Mouse (Mus musculus) embryonic fibroblast, embryonic 13.5 days (primary cell): ENCODE data around the gene Pdia2.

Experiments
- CTCF ChIP-seq: IDR thresholded peaks from 2 replicates; pipeline ENCODE4 v1.5.1; 2011; ENCODE audit warnings: mild to moderate bottlenecking, control low read depth, low read length, moderate library complexity, borderline replicate concordance; ENCODE audit not compliant: insufficient read depth
- POLR2A ChIP-seq: IDR thresholded peaks from 2 replicates; pipeline ENCODE4 v1.6.1; 2011; ENCODE audit warnings: low read depth, mild to moderate bottlenecking, control low read depth, low read length, moderate library complexity

DNA sequence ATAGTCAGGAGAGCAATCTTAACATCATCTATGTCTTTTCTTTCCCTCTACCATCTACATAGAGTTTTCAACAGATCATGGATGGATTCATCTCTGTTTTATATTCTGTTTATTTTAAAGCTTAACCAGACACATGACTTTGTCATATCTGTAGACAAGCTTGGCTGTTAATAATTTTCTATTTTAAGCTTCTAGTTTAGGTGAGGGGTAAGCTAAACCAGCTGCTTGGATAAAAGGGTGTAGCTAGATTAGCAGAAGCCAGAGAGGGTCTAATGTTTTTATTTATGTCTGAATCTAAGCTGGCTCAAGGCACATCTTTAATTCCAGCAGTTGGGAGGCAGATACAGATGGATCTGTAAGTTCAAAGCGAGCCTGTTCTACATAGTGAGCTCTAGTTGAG is 36.2 kb downstream of the Pdia2 start:
- TF ChIP-seq CTCF, result no peak
- no peak for TF ChIP-seq POLR2A
